Comparison of ENCODE assay signal across 9 mouse cellular contexts in the genomic region with DNA sequence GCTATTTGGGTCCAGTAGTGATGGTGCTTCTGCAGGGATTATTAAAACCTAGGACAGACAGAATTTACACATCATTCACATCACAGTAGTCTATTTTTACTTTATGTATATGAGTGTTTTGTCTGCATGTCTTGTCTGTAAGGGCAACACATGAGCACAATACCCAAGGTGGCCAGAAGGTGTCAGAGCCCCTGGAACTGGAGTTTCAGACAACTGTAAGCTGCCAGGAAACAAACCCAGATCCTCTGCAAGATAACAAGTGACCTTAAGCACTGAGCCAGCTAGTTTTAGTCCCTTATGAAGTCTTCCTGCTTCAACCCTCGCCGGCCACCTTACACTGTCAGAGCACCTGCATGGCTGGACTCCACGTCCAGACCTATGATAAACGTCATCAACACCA. TPM values are rescaled to one million over a fixed set of nuclear protein-coding genes. Genes with fewer than 3 reads are reported as not detected.
DNase-seq lines count a peak whose midpoint lies in the region; ATAC-seq and TF ChIP-seq lines count a peak whose summit lies in the region.
"Had no signal": no experiment of that assay in that cellular context is flagged by ENCODE, and none has a peak within 500 bp of the region (broad histone marks: within the 10 kb centered on the region; RNA-seq: fewer than 3 reads in every experiment).

No protein-coding gene starts in this region.

- peak overlapping the region; percentile 50 for H3K27ac ChIP-seq in gastrocnemius, adult 2 months
- no peak overlapping the region for H3K27ac ChIP-seq in thymus, adult 2 months (ENCODE audit: control insufficient read depth, insufficient read depth, low read length)

- H3K27me3 ChIP-seq in thymus, adult 2 months (ENCODE audit: control insufficient read depth, insufficient read depth, low read length), result no peaks in the 10 kb centered on the region

- no peak for TF ChIP-seq POLR2A in thymus, adult 2 months (IDR thresholded peaks at IDR 0.05; ENCODE audit: control insufficient read depth, extremely low read depth, insufficient read depth, low read length, poor library complexity)

- no peaks in the 10 kb centered on the region for H3K36me3 ChIP-seq in thymus, adult 2 months (ENCODE audit: control insufficient read depth, insufficient read depth, low read length)

- no peak for DNase-seq in gastrocnemius, adult 2 months
- DNase-seq in gastrocnemius, adult 8-10 months (ENCODE audit: low spot score in 2 of 2), result no peak
- DNase-seq in thymus, adult 2 months, result peak; percentile 46
- DNase-seq in thymus, adult 18-20 months, result no peak
- DNase-seq in layer of hippocampus, postnatal 36 days, result no peak
- DNase-seq in urinary bladder, postnatal 36 days (ENCODE audit: low spot score in 2 of 2), result no peak
- DNase-seq in heart, adult 9 months (ENCODE audit: low spot score in 2 of 2), result no peak
- DNase-seq: cerebellum, postnatal 25 days had no signal

- peak; percentile 37 for TF ChIP-seq CTCF in gastrocnemius, adult 2 months (IDR thresholded peaks at IDR 0.05)
- TF ChIP-seq CTCF in thymus, adult 2 months (IDR thresholded peaks at IDR 0.05; ENCODE audit: borderline replicate concordance, control insufficient read depth, extremely low read depth, insufficient read depth, low read length, poor library complexity), result no peak

- H3K4me3 ChIP-seq in gastrocnemius, adult 2 months, result no peak overlapping the region
- H3K4me3 ChIP-seq in thymus, adult 2 months (ENCODE audit: control insufficient read depth, insufficient read depth, low read length), result no peak overlapping the region

- peaks cover 35% of the 10 kb centered on the region for H3K4me1 ChIP-seq in thymus, adult 2 months (replicated peaks; ENCODE audit: control insufficient read depth, insufficient read depth, low read length)

- ATAC-seq in megakaryocyte progenitor cell, adult 5-6 weeks (replicated peaks; ENCODE audit: poor library complexity), result peak; percentile 30

- intact Hi-C loops in gastrocnemius, adult 2 months (cut with DNase I), result no loop called here

- 29% methylated on average over 4 of the region's 4 CpGs for WGBS in thymus, adult 2 months

RNA-seq across cellular contexts. Expression of a gene that starts 17.9 kb away (rescaled TPM):
- 100 to 1,000 TPM; 203 to 251 TPM for total RNA-seq in gastrocnemius, adult 2 months (2021)
- total RNA-seq in gastrocnemius, adult 8-10 months (2022), result 100 to 1,000 TPM; 215 to 257 (median 231) TPM
- 67.2 and 69.6 TPM in 2 replicates for polyA plus RNA-seq in thymus, adult 2 months (2012; rRNA removed)
- total RNA-seq in megakaryocyte progenitor cell, adult 5-6 weeks (2015), result 196 and 217 TPM in 2 replicates
- total RNA-seq in megakaryocyte progenitor cell, adult 5-6 weeks (2017), result 196 and 233 TPM in 2 replicates
- total RNA-seq in layer of hippocampus, postnatal 36 days (2021), result 10 to 100 TPM; 26.6 to 32.4 TPM

RNA-seq across cellular contexts. Expression of a gene that starts 58.4 kb away (rescaled TPM):
- not detected for total RNA-seq in gastrocnemius, adult 2 months (2021)
- not detected for total RNA-seq in gastrocnemius, adult 8-10 months (2022)
- 0.78 and 0.98 TPM in 2 replicates for polyA plus RNA-seq in thymus, adult 2 months (2012; rRNA removed)
- 6.4 and 7.9 TPM in 2 replicates for total RNA-seq in megakaryocyte progenitor cell, adult 5-6 weeks (2015)
- total RNA-seq in megakaryocyte progenitor cell, adult 5-6 weeks (2017), result 4.0 and 5.7 TPM in 2 replicates
- 10 to 100 TPM; 19.6 to 19.9 TPM for total RNA-seq in layer of hippocampus, postnatal 36 days (2021)

Comparison
In these comparisons a context has a peak if more than half of its experiments do, and no peak if none do; other contexts are left out.
1. RNA of a gene that starts 17.9 kb away (total RNA-seq): 203 to 251 TPM in gastrocnemius, adult 2 months, 215 to 257 TPM in gastrocnemius, adult 8-10 months and 196 to 233 TPM in megakaryocyte progenitor cell, adult 5-6 weeks; 26.6 to 32.4 TPM in layer of hippocampus, postnatal 36 days; every median in the first group is over 4 times any median in the second.
2. RNA of a gene that starts 58.4 kb away (total RNA-seq): 19.6 to 19.9 TPM in layer of hippocampus, postnatal 36 days and 4.0 to 7.9 TPM in megakaryocyte progenitor cell, adult 5-6 weeks; not detected in gastrocnemius, adult 8-10 months and not detected in gastrocnemius, adult 2 months; every median in the first group is over 4 times any median in the second.